Mouse (Mus musculus) forebrain, embryonic 16.5 days (tissue): ENCODE measurements around the gene Washc4. TPM values are rescaled to one million over a fixed set of nuclear protein-coding genes. Genes with fewer than 3 reads are reported as not detected.
"Not testable (repeated sequence)": the region's sequence is repeated elsewhere in the genome, so short reads cannot be mapped to it uniquely, and the experiment has no call there.

ENCODE experiments used
- ATAC-seq: fragments of 200-750 bp; cut with Nextera tagmentation; 2 replicates; pipeline ENCODE4 v1.8.0; 2017; ENCODE audit warnings: mild to moderate bottlenecking, moderate library complexity
- H3K27ac ChIP-seq: fragments of 300-500 bp; sonication (generic); 2 replicates; pipeline ENCODE4 v1.5.1; 2014; ENCODE audit warnings: low read length, control low read depth
- H3K27me3 ChIP-seq: fragments of 300-500 bp; sonication (generic); replicated peaks from 2 replicates; pipeline ENCODE4 v1.6.1; 2014; ENCODE audit warnings: low read length; ENCODE audit not compliant: control insufficient read depth, insufficient read depth
- H3K36me3 ChIP-seq: fragments of 300-500 bp; sonication (generic); 2 replicates; pipeline ENCODE4 v1.6.1; 2014; ENCODE audit not compliant: control insufficient read depth, insufficient read depth
- H3K4me1 ChIP-seq: fragments of 300-500 bp; sonication (generic); replicated peaks from 2 replicates; pipeline ENCODE4 v1.6.1; 2014; ENCODE audit warnings: low read length; ENCODE audit not compliant: control insufficient read depth, insufficient read depth
- H3K4me2 ChIP-seq: fragments of 300-500 bp; sonication (generic); 2 replicates; pipeline ENCODE4 v1.6.1; 2014; ENCODE audit warnings: mild to moderate bottlenecking, low read length, control low read depth
- H3K4me3 ChIP-seq: fragments of 300-500 bp; sonication (generic); replicated peaks from 2 replicates; pipeline ENCODE4 v1.5.1; 2014; ENCODE audit warnings: mild to moderate bottlenecking, low read length, control low read depth
- H3K9ac ChIP-seq: fragments of 300-500 bp; sonication (generic); replicated peaks from 2 replicates; pipeline ENCODE4 v1.6.1; 2014; ENCODE audit warnings: low read depth, low read length, control low read depth
- H3K9me3 ChIP-seq: fragments of 300-500 bp; sonication (generic); 2 replicates; pipeline ENCODE4 v1.6.1; 2016; ENCODE audit warnings: low read length; ENCODE audit not compliant: control insufficient read depth
- WGBS: fragments of 180-500 bp; shearing (Covaris S2); extraction: QIAGEN DNeasy Blood & Tissue Kit; methylation state at CpG from one replicate; pipeline ENCODE4 v1.1.7; 2014; 5-methylcytosine and 5-hydroxymethylcytosine counted together
- polyA plus RNA-seq: library from polyadenylated mRNA; unstranded; fragments of >200 nt; fragmentation: Nextera tagmentation; extraction: Ambion mirVana; gene quantifications from 2 replicates; pipeline ENCODE4 v1.2.1, GENCODE M21; 2015

The Washc4 gene
- 31.8 and 32.3 TPM in 2 replicates for polyA plus RNA-seq

- no peaks in the 10 kb centered on the region for H3K9me3 ChIP-seq
- no peaks in the 10 kb centered on the region for H3K36me3 ChIP-seq
- peak within 1 kb of the TSS; percentile 87 for H3K27ac ChIP-seq
- no peaks in the 10 kb centered on the region for H3K27me3 ChIP-seq
- peak; percentile 99 for ATAC-seq
- WGBS, result 2% methylated on average over 44 of the region's 49 CpGs
- H3K9ac ChIP-seq, result peak within 1 kb of the TSS; percentile 84
- H3K4me1 ChIP-seq, result peaks cover 11% of the 10 kb centered on the region
- H3K4me3 ChIP-seq, result peak within 1 kb of the TSS; percentile 68
- peak within 1 kb of the TSS; percentile 71 for H3K4me2 ChIP-seq
Measured at GRCm38 (mm10) chr10:83543439-83544102, at the start of gene Washc4. Washc4 (plus strand) TSS chr10:83543752.

- 91% methylated on average over 13 of the region's 13 CpGs for WGBS
- Histone ChIP-seq H3K27ac (no peak overlapping the region), H3K36me3 (peaks cover 8% of the 10 kb centered on the region), H3K4me3 (no peak overlapping the region), H3K27me3 (no peaks in the 10 kb centered on the region), H3K4me1 (no peaks in the 10 kb centered on the region), H3K9ac (no peak overlapping the region), H3K9me3 (no peaks in the 10 kb centered on the region), H3K4me2 (no peak overlapping the region)
- ATAC-seq, result no peak
Measured at GRCm38 (mm10) chr10:83497321-83497720, 46.2 kb upstream of the Washc4 start.

- Histone ChIP-seq H3K4me3 (no peak overlapping the region), H3K4me1 (no peaks in the 10 kb centered on the region), H3K9me3 (no peaks in the 10 kb centered on the region), H3K9ac (no peak overlapping the region), H3K36me3 (peaks cover 26% of the 10 kb centered on the region), H3K4me2 (no peak overlapping the region), H3K27me3 (no peaks in the 10 kb centered on the region), H3K27ac (no peak overlapping the region)
- 69% methylated on average over 8 of the region's 8 CpGs for WGBS
- no peak for ATAC-seq
Measured at GRCm38 (mm10) chr10:83508962-83509660, 34.4 kb upstream of the Washc4 start.

GRCm38 (mm10) chr10:83511304-83511703 is 32.2 kb upstream of the Washc4 start:
- no peak for ATAC-seq
- Histone ChIP-seq H3K4me1 (no peaks in the 10 kb centered on the region), H3K27me3 (no peaks in the 10 kb centered on the region), H3K9me3 (no peaks in the 10 kb centered on the region), H3K4me3 (no peak overlapping the region), H3K4me2 (no peak overlapping the region), H3K27ac (no peak overlapping the region), H3K9ac (no peak overlapping the region), H3K36me3 (peaks cover 29% of the 10 kb centered on the region)
- 82% methylated on average over 5 of the region's 5 CpGs for WGBS

GRCm38 (mm10) chr10:83513736-83514135 is 29.8 kb upstream of the Washc4 start:
- no peak overlapping the region for H3K27ac ChIP-seq
- H3K36me3 ChIP-seq, result peaks cover 26% of the 10 kb centered on the region
- no peaks in the 10 kb centered on the region for H3K4me1 ChIP-seq
- no peaks in the 10 kb centered on the region for H3K27me3 ChIP-seq
- ATAC-seq, result no peak
- WGBS, result 78% methylated on average over 8 of the region's 8 CpGs
- no peak overlapping the region for H3K4me3 ChIP-seq
- H3K9me3 ChIP-seq, result no peaks in the 10 kb centered on the region
- H3K4me2 ChIP-seq, result no peak overlapping the region
- H3K9ac ChIP-seq, result no peak overlapping the region

- no peaks in the 10 kb centered on the region for H3K9me3 ChIP-seq
- H3K27ac ChIP-seq, result no peak overlapping the region
- no peak overlapping the region for H3K9ac ChIP-seq
- no peak overlapping the region for H3K4me3 ChIP-seq
- ATAC-seq, result no peak
- no peaks in the 10 kb centered on the region for H3K27me3 ChIP-seq
- peaks cover 20% of the 10 kb centered on the region for H3K36me3 ChIP-seq
- H3K4me2 ChIP-seq, result no peak overlapping the region
- 83% methylated on average over 4 of the region's 4 CpGs for WGBS
- no peaks in the 10 kb centered on the region for H3K4me1 ChIP-seq
Measured at GRCm38 (mm10) chr10:83520990-83521389, 22.6 kb upstream of the Washc4 start.

- H3K9me3 ChIP-seq, H3K4me2 ChIP-seq, H3K4me1 ChIP-seq, H3K27ac ChIP-seq, H3K4me3 ChIP-seq, ATAC-seq, H3K9ac ChIP-seq, H3K27me3 ChIP-seq: not testable (repeated sequence)
- H3K36me3 ChIP-seq, result peaks cover 22% of the 10 kb centered on the region
Measured at GRCm38 (mm10) chr10:83524238-83524637, 19.3 kb upstream of the Washc4 start.

GRCm38 (mm10) chr10:83530384-83530967 is 13.1 kb upstream of the Washc4 start:
- H3K36me3 ChIP-seq, result peaks cover 6% of the 10 kb centered on the region; the same call in 1 of the 2 replicates
- no peak overlapping the region for H3K4me3 ChIP-seq
- no peak overlapping the region for H3K4me2 ChIP-seq
- ATAC-seq, result no peak
- H3K9ac ChIP-seq, result no peak overlapping the region
- 93% methylated on average over 6 of the region's 6 CpGs for WGBS
- H3K4me1 ChIP-seq, result peaks cover 6% of the 10 kb centered on the region
- no peaks in the 10 kb centered on the region for H3K9me3 ChIP-seq
- no peaks in the 10 kb centered on the region for H3K27me3 ChIP-seq
- H3K27ac ChIP-seq, result no peak overlapping the region

GRCm38 (mm10) chr10:83533258-83533909 is 10.2 kb upstream of the Washc4 start:
- peak; percentile 71 for ATAC-seq
- 2% methylated on average over 27 of the region's 27 CpGs for WGBS

More at GRCm38 (mm10) chr10:83533258-83533909, 10.2 kb upstream of the Washc4 start:
- Histone ChIP-seq H3K27me3 (no peaks in the 10 kb centered on the region), H3K9me3 (no peaks in the 10 kb centered on the region), H3K4me3 (peak overlapping the region; percentile 55), H3K9ac (peak overlapping the region; percentile 76), H3K4me1 (peaks cover 6% of the 10 kb centered on the region), H3K27ac (peak overlapping the region; percentile 54), H3K36me3 (no peaks in the 10 kb centered on the region), H3K4me2 (peak overlapping the region; percentile 57)
